Mouse (Mus musculus) activated CD4-positive, CD25-positive, alpha-beta regulatory T cell, adult 4 months (primary cell): ENCODE results near the gene Slc39a7. TPM values are rescaled to one million over a fixed set of nuclear protein-coding genes. Genes with fewer than 3 reads are reported as not detected.

Experiments
- ATAC-seq: one replicate; pipeline ENCODE4 v1.8.0; 2017
- polyA plus RNA-seq, 2 experiments: library from polyadenylated mRNA; unstranded; fragments of 100-300 nt; shearing (Covaris generic); gene quantifications; one replicate each; pipeline ENCODE4 v1.2.1; 2017

The Slc39a7 gene
- 10 to 100 TPM; 34.6 to 49.4 TPM for polyA plus RNA-seq

- peak; percentile 42 for ATAC-seq
Measured at GRCm38 (mm10) chr17:34031465-34032173, at the start of gene Slc39a7, which contains the start of gene Rxrb. Gene Slc39a7, minus strand, starts transcription at chr17:34031682. Gene Rxrb, plus strand, starts transcription at chr17:34031812.

- ATAC-seq: peak; percentile 80
Measured at GRCm38 (mm10) chr17:34079621-34080020, 48.1 kb upstream of the Slc39a7 start.

- ATAC-seq: no peak
Measured at GRCm38 (mm10) chr17:34079002-34079401, 47.5 kb upstream of the Slc39a7 start.

- ATAC-seq: no peak
Measured at GRCm38 (mm10) chr17:34078148-34078547, 46.7 kb upstream of the Slc39a7 start.

- ATAC-seq: peak; percentile 29
Measured at GRCm38 (mm10) chr17:34077549-34077948, 46.1 kb upstream of the Slc39a7 start.

GRCm38 (mm10) chr17:34075271-34075670, 43.8 kb upstream of the Slc39a7 start:
- no peak for ATAC-seq

GRCm38 (mm10) chr17:34072091-34072490, 40.6 kb upstream of the Slc39a7 start:
- ATAC-seq: no peak

GRCm38 (mm10) chr17:34068864-34069263, 37.4 kb upstream of the Slc39a7 start:
- ATAC-seq: no peak

- no peak for ATAC-seq
Measured at GRCm38 (mm10) chr17:34057224-34057623, 25.7 kb upstream of the Slc39a7 start.

- ATAC-seq: no peak
Measured at GRCm38 (mm10) chr17:34047404-34048050, 16.0 kb upstream of the Slc39a7 start.

- ATAC-seq: no peak
Measured at GRCm38 (mm10) chr17:34045941-34046340, 14.5 kb upstream of the Slc39a7 start.

GRCm38 (mm10) chr17:34039562-34040450, 8.3 kb upstream of the Slc39a7 start:
- ATAC-seq: no peak

GRCm38 (mm10) chr17:34038878-34039561, 7.5 kb upstream of the Slc39a7 start, which contains the start of gene Col11a2:
Gene Col11a2, plus strand, starts transcription at chr17:34039437.
- ATAC-seq: no peak

GRCm38 (mm10) chr17:34038440-34038839, 7.0 kb upstream of the Slc39a7 start:
- no peak for ATAC-seq

GRCm38 (mm10) chr17:34037241-34037640, 5.8 kb upstream of the Slc39a7 start:
- ATAC-seq: no peak

- no peak for ATAC-seq
Measured at GRCm38 (mm10) chr17:34036647-34037046, 5.2 kb upstream of the Slc39a7 start.

GRCm38 (mm10) chr17:34035517-34035916, 4.0 kb upstream of the Slc39a7 start:
- no peak for ATAC-seq

GRCm38 (mm10) chr17:34034064-34034463, 2.6 kb upstream of the Slc39a7 start:
- peak; percentile 24 for ATAC-seq

- no peak for ATAC-seq
Measured at GRCm38 (mm10) chr17:34033441-34033840, 2.0 kb upstream of the Slc39a7 start.

GRCm38 (mm10) chr17:34032806-34033205, 1.3 kb upstream of the Slc39a7 start:
- no peak for ATAC-seq

- ATAC-seq: no peak
Measured at GRCm38 (mm10) chr17:34032174-34032632, 721 bp upstream of the Slc39a7 start.

GRCm38 (mm10) chr17:34030861-34031326, 588 bp downstream of the Slc39a7 start:
- ATAC-seq: no peak
